Mouse (Mus musculus) bone marrow macrophage, adult 2 months (primary cell): ENCODE data around the gene Prkar1b. TPM values are rescaled to one million over a fixed set of nuclear protein-coding genes. Genes with fewer than 3 reads are reported as not detected.

ENCODE experiments used
- H3K27ac ChIP-seq: 2 replicates; pipeline ENCODE4 v1.5.1; 2012; ENCODE audit warnings: low read depth, low read length; ENCODE audit not compliant: insufficient read depth
- H3K4me1 ChIP-seq: 2 replicates; pipeline ENCODE4 v1.6.1; 2012; ENCODE audit warnings: low read length; ENCODE audit not compliant: control insufficient read depth, insufficient read depth
- H3K4me3 ChIP-seq: 2 replicates; pipeline ENCODE4 v1.5.1; 2012; ENCODE audit warnings: mild to moderate bottlenecking, low read length, moderate library complexity; ENCODE audit not compliant: insufficient read depth
- CTCF ChIP-seq: IDR thresholded peaks from 2 replicates; pipeline ENCODE4 v1.5.1; 2012; ENCODE audit warnings: low read depth, mild to moderate bottlenecking, low read length, moderate library complexity
- POLR2A ChIP-seq: IDR thresholded peaks from 2 replicates; pipeline ENCODE4 v1.6.1; 2012; ENCODE audit warnings: mild to moderate bottlenecking, low read depth, low read length, borderline replicate concordance
- polyA plus RNA-seq: library from polyadenylated mRNA; stranded (reverse); fragments of >200 nt; gene quantifications from 2 replicates; pipeline ENCODE4 v1.2.4, GENCODE M21; 2012; ENCODE audit not compliant: missing spikeins, insufficient read depth, insufficient read length

The Prkar1b gene
- polyA plus RNA-seq, 1 experiment, result 2.1 TPM

- 0 out of 2 replicates have a peak, but pooled peaks cover 2% of the 10 kb centered on the region for H3K4me1 ChIP-seq
Observed at GRCm38 (mm10) chr5:139114876-139115275, 34.9 kb downstream of the Prkar1b start.

GRCm38 (mm10) chr5:139112418-139112817 lies 37.4 kb downstream of the Prkar1b start:
- Histone ChIP-seq H3K4me1 (no peaks in the 10 kb centered on the region), H3K27ac (no peak overlapping the region), H3K4me3 (no peak overlapping the region)
- TF ChIP-seq POLR2A, result no peak
- TF ChIP-seq CTCF, result no peak

More at GRCm38 (mm10) chr5:139114876-139115275, 34.9 kb downstream of the Prkar1b start:
- H3K4me3 ChIP-seq, result no peak overlapping the region
- H3K27ac ChIP-seq, result no peak overlapping the region
- TF ChIP-seq CTCF, result no peak
- no peak for TF ChIP-seq POLR2A

- TF ChIP-seq POLR2A, result no peak
- TF ChIP-seq CTCF, result no peak
- Histone ChIP-seq H3K4me3 (no peak overlapping the region), H3K27ac (no peak overlapping the region), H3K4me1 (no peaks in the 10 kb centered on the region)
Observed at GRCm38 (mm10) chr5:139111991-139112390, 37.8 kb downstream of the Prkar1b start.

- Histone ChIP-seq H3K4me3 (no peak overlapping the region), H3K4me1 (no peaks in the 10 kb centered on the region), H3K27ac (no peak overlapping the region)
- TF ChIP-seq CTCF (no peak), POLR2A (no peak)
Observed at GRCm38 (mm10) chr5:139110140-139110855, 39.5 kb downstream of the Prkar1b start.

GRCm38 (mm10) chr5:139107815-139108214 lies 42.0 kb downstream of the Prkar1b start:
- no peak overlapping the region for H3K4me3 ChIP-seq
- H3K4me1 ChIP-seq, result no peaks in the 10 kb centered on the region
- no peak overlapping the region for H3K27ac ChIP-seq
- TF ChIP-seq POLR2A (no peak), CTCF (no peak)

GRCm38 (mm10) chr5:139101783-139102182 lies 48.0 kb downstream of the Prkar1b start:
- H3K4me3 ChIP-seq, result no peak overlapping the region
- TF ChIP-seq POLR2A, result no peak
- TF ChIP-seq CTCF, result no peak
- H3K4me1 ChIP-seq, result no peaks in the 10 kb centered on the region
- H3K27ac ChIP-seq, result no peak overlapping the region

DNA sequence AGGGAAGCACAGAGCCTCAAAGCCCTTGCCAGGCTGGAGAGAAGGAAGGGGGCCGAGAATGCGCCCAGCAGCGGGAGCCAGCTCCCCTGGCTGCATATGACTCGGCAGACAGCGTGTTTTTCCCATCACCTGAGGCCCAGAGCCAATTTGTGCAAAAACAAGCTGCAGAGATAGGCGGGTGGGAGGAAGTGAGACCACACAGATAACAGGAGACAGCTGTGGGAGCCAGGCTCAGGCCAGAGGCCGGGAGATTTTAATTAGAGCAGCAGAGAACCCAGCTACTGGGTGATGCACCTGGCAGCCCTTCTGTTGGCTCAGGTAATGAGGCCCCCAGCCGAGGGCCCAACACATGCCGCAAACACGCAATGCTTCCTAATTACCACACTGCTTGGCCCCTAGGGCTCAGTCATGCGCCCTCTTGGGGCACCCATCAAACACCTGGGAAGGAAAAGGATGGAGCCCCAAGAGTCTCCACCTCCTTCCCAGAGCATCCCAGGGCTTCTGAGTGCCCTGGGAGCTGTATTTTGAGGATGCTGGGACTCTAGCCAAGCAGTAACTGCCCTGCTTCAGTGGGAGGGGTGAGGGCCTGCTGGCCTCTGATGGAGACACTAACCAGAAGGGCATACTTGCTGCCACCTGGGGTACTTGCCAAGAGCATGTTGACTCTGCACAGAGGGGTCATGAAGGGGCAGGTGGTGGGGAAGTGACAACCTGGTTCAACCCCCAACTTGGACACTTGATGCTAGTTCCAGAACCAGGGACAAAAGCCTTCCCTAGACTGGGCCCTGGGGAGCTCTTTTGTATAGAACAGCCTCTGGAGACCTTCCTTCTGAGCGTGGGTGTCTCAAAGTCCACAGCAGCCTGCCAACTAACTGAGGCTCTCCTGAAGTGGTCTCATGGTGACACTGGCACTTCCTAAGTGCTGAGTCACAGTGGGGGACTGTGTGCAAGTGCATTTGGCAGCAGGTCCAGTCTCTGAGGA lies 50.5 kb downstream of the Prkar1b start:
- Histone ChIP-seq H3K4me3 (no peak overlapping the region), H3K27ac (no peak overlapping the region), H3K4me1 (no peaks in the 10 kb centered on the region)
- no peak for TF ChIP-seq POLR2A

DNA sequence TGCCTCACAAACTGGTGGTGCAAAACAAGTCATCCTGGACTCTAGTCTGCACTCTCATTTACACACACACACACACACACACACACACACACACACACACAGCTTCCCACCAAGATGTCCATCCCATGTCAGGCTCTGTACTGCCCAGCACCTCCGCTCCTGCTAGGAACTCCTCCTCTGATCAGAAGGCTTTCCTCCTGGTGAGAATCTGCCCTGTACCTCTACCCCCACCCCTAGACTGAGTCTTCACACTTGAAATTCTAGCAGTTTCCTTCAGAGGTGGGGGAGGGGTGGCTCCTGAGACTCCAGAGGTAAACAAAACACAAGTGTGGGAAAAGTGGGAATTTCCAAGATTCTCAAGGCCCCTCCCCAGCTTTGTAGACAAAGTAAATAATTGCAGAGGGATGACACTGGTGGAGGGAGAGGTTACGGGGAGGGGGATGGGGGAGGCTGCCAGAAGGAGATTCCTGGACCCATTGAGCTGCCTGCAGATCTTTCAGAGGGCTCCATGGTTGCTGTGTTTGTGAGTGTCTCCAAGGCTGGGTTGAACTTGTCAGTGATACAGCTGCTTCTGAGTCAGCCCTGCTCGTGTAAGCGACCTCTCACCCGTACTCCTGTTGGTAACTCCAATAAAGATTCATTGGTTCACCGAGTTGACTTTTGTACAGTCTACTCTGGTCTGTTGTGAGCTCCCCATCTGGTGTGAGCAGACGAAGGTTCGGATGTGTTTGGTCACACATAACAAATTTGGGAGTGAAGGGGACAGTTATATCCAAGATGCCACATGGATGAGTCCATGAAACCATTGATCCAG lies 54.3 kb downstream of the Prkar1b start:
- H3K4me1 ChIP-seq, result no peaks in the 10 kb centered on the region
- no peak overlapping the region for H3K27ac ChIP-seq
- TF ChIP-seq POLR2A (no peak), CTCF (no peak)
- H3K4me3 ChIP-seq, result no peak overlapping the region

DNA sequence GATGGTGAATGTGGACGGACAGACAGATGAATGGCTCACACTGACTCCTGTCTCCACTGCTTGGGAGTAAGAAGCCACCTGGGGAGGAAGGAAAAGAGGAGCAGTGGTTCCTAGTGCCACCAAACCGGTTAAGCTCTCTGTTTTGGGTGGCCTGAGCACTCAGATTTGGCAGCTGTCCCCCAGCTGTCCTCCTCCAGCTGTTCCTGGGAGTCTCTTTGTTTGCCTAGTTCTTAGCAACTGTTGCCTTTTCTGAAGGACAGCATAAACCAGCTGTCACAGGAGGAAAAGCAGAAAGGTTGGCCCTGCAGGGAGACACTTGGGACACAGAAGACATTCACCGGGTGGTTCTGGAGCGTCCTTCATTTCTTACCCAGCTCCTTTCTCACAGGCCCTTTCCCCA lies 56.3 kb downstream of the Prkar1b start:
- no peak overlapping the region for H3K4me3 ChIP-seq
- no peak for TF ChIP-seq CTCF
- no peak for TF ChIP-seq POLR2A
- H3K4me1 ChIP-seq, result no peaks in the 10 kb centered on the region
- no peak overlapping the region for H3K27ac ChIP-seq
